Mouse (Mus musculus): Measurements from ENCODE around the gene Atp6v0e.

The Atp6v0e gene

GRCm38 (mm10) chr17:26715916-26716717 lies 53.1 kb downstream of the Atp6v0e start:
- peak; percentile 88 to 93 for DNase-seq (ENCODE audit: low spot score in 2 of 2)

GRCm38 (mm10) chr17:26717868-26718267 lies 54.8 kb downstream of the Atp6v0e start:
- no peak for DNase-seq (ENCODE audit: low spot score in 2 of 2)

- DNase-seq (ENCODE audit: low spot score in 2 of 2) = no peak
These were observed 56.4 kb downstream of the Atp6v0e start for GRCm38 (mm10) chr17:26719405-26719804.

GRCm38 (mm10) chr17:26721802-26722201 lies 58.8 kb downstream of the Atp6v0e start:
- no peak for DNase-seq (ENCODE audit: low spot score in 2 of 2)

- DNase-seq (ENCODE audit: low spot score in 2 of 2) = no peak
These were observed 61.8 kb downstream of the Atp6v0e start for GRCm38 (mm10) chr17:26724790-26725189.

GRCm38 (mm10) chr17:26726674-26727073 lies 63.6 kb downstream of the Atp6v0e start:
- no peak for DNase-seq (ENCODE audit: low spot score in 2 of 2)

- no peak for DNase-seq (ENCODE audit: low spot score in 2 of 2)
These were observed 64.2 kb downstream of the Atp6v0e start for GRCm38 (mm10) chr17:26727110-26727755.

GRCm38 (mm10) chr17:26742581-26742980 lies 79.5 kb downstream of the Atp6v0e start:
- no peak for DNase-seq (ENCODE audit: low spot score in 2 of 2)

- no peak for DNase-seq (ENCODE audit: low spot score in 2 of 2)
These were observed 80.3 kb downstream of the Atp6v0e start for GRCm38 (mm10) chr17:26743294-26743693.

Measured in cerebellum, postnatal 4 days (tissue).